Mouse (Mus musculus): ENCODE results near the gene Polr2e. TPM values are rescaled to one million over a fixed set of nuclear protein-coding genes. Genes with fewer than 3 reads are reported as not detected.
A peak's percentile ranks its signal among the peaks of the same experiment; 100 is the strongest.
"Not testable (repeated sequence)": the region's sequence is repeated elsewhere in the genome, so short reads cannot be mapped to it uniquely, and the experiment has no call there.

Gene Polr2e
- polyA plus RNA-seq, 1 experiment from 2014 or later, result 233 TPM

DNA sequence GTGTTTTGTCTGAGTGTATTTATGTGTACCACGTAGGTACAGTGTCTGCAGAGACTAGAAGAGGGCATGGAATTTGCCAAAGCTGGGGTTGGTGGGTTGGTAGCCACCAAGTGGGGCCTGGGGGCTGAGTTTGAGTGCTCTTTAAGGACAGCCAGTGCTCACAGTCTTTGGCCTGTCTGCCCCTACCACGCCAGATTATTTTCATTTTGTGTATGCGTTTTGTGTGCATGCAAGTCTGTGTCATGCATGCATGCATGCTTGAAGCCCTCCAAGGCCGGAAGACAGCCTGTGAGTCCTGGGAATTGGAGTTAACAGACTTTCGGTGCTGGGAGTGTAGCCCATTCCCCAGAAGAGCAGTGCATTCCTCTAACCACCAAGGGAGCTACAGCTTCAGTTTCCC is 15.8 kb upstream of the Polr2e start:
- DNase-seq (ENCODE audit: low spot score), result no peak
- H3K27ac ChIP-seq, result no peak overlapping the region
- H3K36me3 ChIP-seq, result peaks cover 50% of the 10 kb centered on the region
- H3K4me1 ChIP-seq, result peaks cover 57% of the 10 kb centered on the region
- H3K9me3 ChIP-seq, result no peaks in the 10 kb centered on the region
- WGBS, result 76% methylated on average over 5 of the region's 5 CpGs
- no peaks in the 10 kb centered on the region for H3K27me3 ChIP-seq (ENCODE audit: insufficient read depth, poor library complexity, severe bottlenecking)
- peak overlapping the region; percentile 92 for H3K4me3 ChIP-seq

DNA sequence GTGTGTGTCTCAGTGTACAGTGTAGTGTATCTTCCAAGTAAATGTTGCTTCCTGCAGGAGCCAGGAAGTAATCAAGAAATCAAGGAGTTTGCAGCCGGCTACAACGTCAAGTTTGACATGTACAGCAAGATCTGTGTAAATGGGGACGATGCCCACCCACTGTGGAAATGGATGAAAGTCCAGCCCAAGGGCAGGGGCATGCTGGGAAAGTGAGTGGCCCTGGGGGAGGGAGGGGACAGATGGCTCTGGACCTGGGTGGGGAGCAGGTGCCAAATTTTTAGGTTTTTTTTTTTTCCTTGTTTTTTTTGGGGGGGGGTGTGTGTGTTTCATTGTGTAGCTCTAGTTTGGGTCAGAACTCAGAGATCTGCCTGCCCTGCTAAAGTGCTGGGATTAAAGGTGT is 15.3 kb upstream of the Polr2e start:
- 42% methylated on average over 3 of the region's 3 CpGs for WGBS
- peak overlapping the region; percentile 92 for H3K4me3 ChIP-seq
- not testable (repeated sequence) for DNase-seq (ENCODE audit: low spot score); H3K9me3 ChIP-seq; H3K27me3 ChIP-seq (ENCODE audit: insufficient read depth, poor library complexity, severe bottlenecking)
- H3K36me3 ChIP-seq, result peaks cover 45% of the 10 kb centered on the region
- peak overlapping the region; percentile 99; the same call in 1 of the 2 replicates for H3K27ac ChIP-seq
- peaks cover 61% of the 10 kb centered on the region for H3K4me1 ChIP-seq

GRCm38 (mm10) chr10:80053831-80054815 is 14.5 kb upstream of the Polr2e start:
- no peaks in the 10 kb centered on the region for H3K27me3 ChIP-seq (ENCODE audit: insufficient read depth, poor library complexity, severe bottlenecking)
- H3K9me3 ChIP-seq, result no peaks in the 10 kb centered on the region
- peak overlapping the region; percentile 99 for H3K27ac ChIP-seq
- H3K36me3 ChIP-seq, result peaks cover 38% of the 10 kb centered on the region
- 1% methylated on average over 77 of the region's 77 CpGs for WGBS
- DNase-seq (ENCODE audit: low spot score), result peak; percentile 87
- peak overlapping the region; percentile 92 for H3K4me3 ChIP-seq
- H3K4me1 ChIP-seq, result peaks cover 61% of the 10 kb centered on the region

- WGBS, result under 1% methylated on average over 47 of the region's 47 CpGs
- H3K9me3 ChIP-seq, result no peaks in the 10 kb centered on the region
- H3K36me3 ChIP-seq, result peaks cover 30% of the 10 kb centered on the region
- peak; percentile 100 for DNase-seq (ENCODE audit: low spot score)
- peak overlapping the region; percentile 92 for H3K4me3 ChIP-seq
- peak overlapping the region; percentile 99 for H3K27ac ChIP-seq
- H3K27me3 ChIP-seq (ENCODE audit: insufficient read depth, poor library complexity, severe bottlenecking), result no peaks in the 10 kb centered on the region
- H3K4me1 ChIP-seq, result peaks cover 68% of the 10 kb centered on the region
Observed at GRCm38 (mm10) chr10:80053259-80053780, 13.7 kb upstream of the Polr2e start.

DNA sequence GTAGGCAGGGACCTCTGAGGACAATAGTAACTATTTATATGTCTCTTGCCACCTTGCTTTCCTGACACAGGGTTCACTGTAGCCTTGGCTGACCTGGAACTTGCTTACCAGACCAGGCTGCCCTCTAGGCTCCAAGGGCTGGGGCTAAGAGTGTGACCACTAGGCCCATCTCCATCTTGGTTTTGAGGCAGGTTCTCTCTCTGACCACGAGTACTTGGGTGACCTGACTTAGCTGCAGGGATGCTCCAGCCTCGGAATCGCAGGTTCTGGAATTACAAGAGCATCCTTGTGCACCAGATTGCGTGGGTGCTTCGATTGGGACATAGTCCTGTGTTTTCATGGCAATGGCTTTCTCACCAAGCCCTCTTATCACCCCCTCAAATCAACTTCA is 12.8 kb upstream of the Polr2e start:
- 78% methylated on average over 5 of the region's 5 CpGs for WGBS
- peaks cover 69% of the 10 kb centered on the region for H3K4me1 ChIP-seq
- H3K36me3 ChIP-seq, result peaks cover 20% of the 10 kb centered on the region
- no peaks in the 10 kb centered on the region for H3K27me3 ChIP-seq (ENCODE audit: insufficient read depth, poor library complexity, severe bottlenecking)
- no peaks in the 10 kb centered on the region for H3K9me3 ChIP-seq
- no peak for DNase-seq (ENCODE audit: low spot score)
- peak overlapping the region; percentile 92 for H3K4me3 ChIP-seq
- H3K27ac ChIP-seq, result peak overlapping the region; percentile 99

DNA sequence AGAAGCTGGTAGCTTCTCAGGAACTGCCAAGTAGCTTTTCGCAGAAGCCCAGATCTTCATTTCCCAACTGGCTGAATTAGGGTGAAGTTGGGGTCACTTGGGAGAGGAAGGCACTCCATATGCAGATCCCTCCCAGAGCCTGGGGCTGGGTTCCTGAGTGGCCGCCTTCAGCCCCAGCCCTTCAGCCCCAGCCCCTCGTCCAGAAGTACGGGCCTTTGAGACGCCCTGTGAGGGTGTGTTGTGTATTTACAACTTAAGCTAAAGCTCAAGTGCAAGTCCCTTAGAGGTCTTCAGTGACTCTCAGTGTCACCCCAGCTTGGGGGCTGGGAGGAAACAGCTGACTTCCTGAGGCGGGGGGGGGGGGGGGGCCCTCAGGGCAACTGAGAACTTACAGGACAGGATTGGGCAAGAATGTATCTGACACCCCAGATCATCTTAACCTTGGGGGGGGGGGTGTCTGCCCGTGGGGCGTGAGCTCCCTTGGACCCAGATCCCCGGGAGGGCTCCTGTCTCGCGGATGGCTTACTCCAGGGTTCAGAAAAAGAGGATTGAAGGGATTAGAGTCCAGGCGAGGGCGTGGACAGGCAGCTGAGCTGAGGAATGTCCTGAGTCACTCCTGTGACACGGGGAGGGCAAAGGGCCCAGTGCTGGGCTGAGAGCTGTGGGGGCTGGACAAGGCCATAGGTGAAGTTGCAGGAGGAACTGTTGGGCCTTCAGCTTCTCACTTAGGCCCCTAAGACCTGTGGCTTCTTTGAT is 12.2 kb upstream of the Polr2e start:
- Histone ChIP-seq H3K36me3 (peaks cover 14% of the 10 kb centered on the region), H3K27me3 (ENCODE audit: insufficient read depth, poor library complexity, severe bottlenecking) (no peaks in the 10 kb centered on the region), H3K27ac (peak overlapping the region; percentile 99), H3K9me3 (no peaks in the 10 kb centered on the region), H3K4me1 (peaks cover 74% of the 10 kb centered on the region), H3K4me3 (peak overlapping the region; percentile 29)
- DNase-seq (ENCODE audit: low spot score), result no peak
- 18% methylated on average over 14 of the region's 14 CpGs for WGBS

- H3K4me3 ChIP-seq, result 0 out of 2 replicates have a peak overlapping the region, but pooled peaks have one; percentile 29
- H3K27me3 ChIP-seq (ENCODE audit: insufficient read depth, poor library complexity, severe bottlenecking), result no peaks in the 10 kb centered on the region
- DNase-seq (ENCODE audit: low spot score), result no peak
- peaks cover 72% of the 10 kb centered on the region for H3K4me1 ChIP-seq
- H3K27ac ChIP-seq, result peak overlapping the region; percentile 99
- H3K36me3 ChIP-seq, result peaks cover 8% of the 10 kb centered on the region
- H3K9me3 ChIP-seq, result no peaks in the 10 kb centered on the region
- 30% methylated on average over 15 of the region's 15 CpGs for whole genome bisulfite sequencing
Observed at GRCm38 (mm10) chr10:80050885-80051617, 11.5 kb upstream of the Polr2e start.

DNA sequence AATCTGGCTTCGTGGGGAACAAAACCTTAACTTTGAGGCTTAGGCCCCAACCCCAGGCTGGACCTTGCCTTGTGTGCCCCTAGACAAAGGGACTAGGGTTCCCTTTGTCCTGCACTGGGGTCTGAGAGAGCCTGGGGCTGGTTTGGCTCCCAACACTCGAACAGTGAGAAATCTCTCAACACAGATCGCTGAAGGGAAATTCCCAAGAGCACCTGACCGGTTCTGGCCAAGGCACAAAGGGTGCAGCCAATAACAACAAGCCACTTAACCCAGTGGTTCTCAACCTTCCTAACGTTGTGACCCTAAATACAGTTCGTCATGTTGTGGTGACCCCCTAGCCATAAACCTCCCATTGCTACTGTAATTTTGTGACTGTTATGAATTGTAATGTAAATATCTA is 10.6 kb upstream of the Polr2e start:
- 41% methylated on average over 6 of the region's 6 CpGs for WGBS
- Histone ChIP-seq H3K27ac (peak overlapping the region; percentile 63), H3K4me3 (no peak overlapping the region)

DNA sequence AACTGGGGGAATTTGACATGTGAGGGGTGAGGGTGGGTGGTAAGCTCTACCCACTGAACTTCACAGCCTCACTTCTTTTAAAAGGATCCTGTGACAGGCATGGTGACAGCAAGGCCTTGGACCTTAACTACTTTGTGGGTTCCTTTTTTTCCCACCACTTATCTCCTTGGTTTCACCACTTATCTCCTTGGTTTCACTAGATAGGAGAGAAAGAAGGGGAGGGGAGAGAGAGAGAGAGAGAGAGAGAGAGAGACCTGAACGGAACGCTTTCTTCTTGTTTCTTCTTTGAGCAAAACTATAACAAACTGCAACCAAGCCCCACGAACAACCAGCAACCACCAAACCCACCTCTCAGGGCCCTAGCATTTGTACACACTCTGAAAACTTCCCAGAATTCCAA is 9.2 kb upstream of the Polr2e start:
- Histone ChIP-seq H3K36me3 (no peaks in the 10 kb centered on the region), H3K27ac (peak overlapping the region; percentile 76), H3K4me1 (peaks cover 58% of the 10 kb centered on the region), H3K27me3 (ENCODE audit: insufficient read depth, poor library complexity, severe bottlenecking) (no peaks in the 10 kb centered on the region), H3K9me3 (no peaks in the 10 kb centered on the region), H3K4me3 (no peak overlapping the region)
- no peak for DNase-seq (ENCODE audit: low spot score)
- WGBS, result 28% methylated on average over 3 of the region's 3 CpGs

More for the DNA sequence above, 10.6 kb upstream of the Polr2e start:
- H3K4me1 ChIP-seq, result peaks cover 64% of the 10 kb centered on the region
- no peaks in the 10 kb centered on the region for H3K36me3 ChIP-seq
- no peaks in the 10 kb centered on the region for H3K9me3 ChIP-seq
- DNase-seq (ENCODE audit: low spot score), result no peak
- H3K27me3 ChIP-seq (ENCODE audit: insufficient read depth, poor library complexity, severe bottlenecking), result no peaks in the 10 kb centered on the region

- WGBS, result 32% methylated on average over 5 of the region's 5 CpGs
- DNase-seq (ENCODE audit: low spot score), result no peak
- Histone ChIP-seq H3K27me3 (ENCODE audit: insufficient read depth, poor library complexity, severe bottlenecking) (no peaks in the 10 kb centered on the region), H3K4me3 (no peak overlapping the region; the same call in 1 of the 2 replicates), H3K27ac (peak overlapping the region; percentile 76), H3K9me3 (no peaks in the 10 kb centered on the region), H3K36me3 (no peaks in the 10 kb centered on the region), H3K4me1 (peaks cover 58% of the 10 kb centered on the region)
Observed at GRCm38 (mm10) chr10:80048396-80048795, 8.8 kb upstream of the Polr2e start.

- 55% methylated on average over 9 of the region's 9 CpGs for WGBS
- Histone ChIP-seq H3K27me3 (ENCODE audit: insufficient read depth, poor library complexity, severe bottlenecking) (no peaks in the 10 kb centered on the region), H3K36me3 (no peaks in the 10 kb centered on the region), H3K4me1 (peaks cover 45% of the 10 kb centered on the region), H3K4me3 (no peak within 1 kb of the TSS; the same call in 1 of the 2 replicates), H3K27ac (peak within 1 kb of the TSS; percentile 76), H3K9me3 (no peaks in the 10 kb centered on the region)
- no peak for DNase-seq (ENCODE audit: low spot score)
Observed at GRCm38 (mm10) chr10:80047041-80047565, 7.5 kb upstream of the Polr2e start, which contains the start of gene Gpx4. Gene Gpx4, plus strand, starts transcription at chr10:80047166.

- no peaks in the 10 kb centered on the region for H3K27me3 ChIP-seq (ENCODE audit: insufficient read depth, poor library complexity, severe bottlenecking)
- peaks cover 33% of the 10 kb centered on the region for H3K4me1 ChIP-seq
- H3K36me3 ChIP-seq, result no peaks in the 10 kb centered on the region
- H3K9me3 ChIP-seq, result no peaks in the 10 kb centered on the region
- no peak overlapping the region for H3K4me3 ChIP-seq
- DNase-seq (ENCODE audit: low spot score), result no peak
- no peak overlapping the region for H3K27ac ChIP-seq
- 84% methylated on average over 5 of the region's 5 CpGs for whole genome bisulfite sequencing
Observed at GRCm38 (mm10) chr10:80045766-80046165, 6.2 kb upstream of the Polr2e start.

Measured in heart, embryonic 10.5 days (tissue).